Mouse (Mus musculus) erythroblast, embryonic 14.5 days (primary cell): Measurements from ENCODE around the gene Usp39.

Experiments
- GATA1 ChIP-seq: IDR thresholded peaks from 2 replicates; pipeline ENCODE4 v1.6.1; 2012; ENCODE audit warnings: low read length, inconsistent platforms, mixed read lengths
- TAL1 ChIP-seq: IDR thresholded peaks from 3 replicates; pipeline ENCODE4 v1.6.1; 2012; ENCODE audit warnings: low read length, inconsistent platforms, mixed read lengths

DNA sequence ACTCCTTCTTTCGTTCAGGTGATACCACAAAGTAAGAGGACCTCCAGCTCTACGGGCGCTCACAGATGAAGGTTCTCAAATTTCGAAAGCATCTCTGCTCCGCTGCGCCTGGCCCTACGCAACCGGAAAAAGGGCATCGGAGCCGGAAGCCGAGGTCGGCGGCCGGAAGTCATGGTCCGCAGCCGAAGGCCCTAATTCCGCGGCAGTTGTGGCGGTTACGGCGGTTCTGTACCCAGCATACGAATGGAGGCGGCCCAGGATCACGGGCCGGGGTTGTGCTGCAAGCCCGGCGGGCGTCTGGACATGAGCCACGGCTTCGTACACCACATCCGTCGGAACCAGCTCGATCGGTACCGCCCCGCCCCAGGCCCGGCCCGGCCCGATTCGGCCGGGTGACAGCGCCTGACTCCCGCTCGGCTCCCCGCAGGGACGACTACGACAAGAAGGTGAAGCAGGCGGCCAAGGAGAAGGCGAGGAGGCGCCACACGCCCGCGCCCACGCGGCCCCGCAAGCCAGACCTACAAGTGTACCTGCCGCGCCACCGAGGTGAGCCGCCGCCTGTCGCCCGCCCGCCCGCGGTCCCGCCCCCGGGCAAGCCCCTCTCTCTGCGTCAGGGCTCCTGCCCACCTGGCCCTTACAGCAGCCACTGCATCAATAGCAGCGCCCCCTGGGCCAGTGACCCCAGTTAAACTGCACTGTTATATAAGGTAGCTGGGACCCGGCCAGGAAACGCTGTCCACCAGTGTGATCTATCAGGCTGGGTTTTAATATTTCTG is 2.4 kb upstream of the Usp39 start, which contains the start of gene 0610030E20Rik:
- TF ChIP-seq GATA1 (no peak), TAL1 (no peak)
